Mouse (Mus musculus) liver, embryonic 12.5 days (tissue): Measurements from ENCODE around the gene Gm5447. TPM values are rescaled to one million over a fixed set of nuclear protein-coding genes. Genes with fewer than 3 reads are reported as not detected.

ENCODE experiments used
- ATAC-seq: fragments of 200-750 bp; cut with Nextera tagmentation; 2 replicates; pipeline ENCODE4 v1.8.0; 2017; ENCODE audit warnings: moderate number of reproducible peaks, mild to moderate bottlenecking, moderate library complexity
- H3K27ac ChIP-seq: fragments of 300-500 bp; sonication (generic); 2 replicates; pipeline ENCODE4 v1.5.1; 2016; ENCODE audit warnings: mild to moderate bottlenecking
- H3K27me3 ChIP-seq: fragments of 300-500 bp; sonication (generic); replicated peaks from 2 replicates; pipeline ENCODE4 v1.6.1; 2016; ENCODE audit warnings: mild to moderate bottlenecking, moderate library complexity
- H3K36me3 ChIP-seq: fragments of 300-500 bp; sonication (generic); 2 replicates; pipeline ENCODE4 v1.6.1; 2016; ENCODE audit warnings: mild to moderate bottlenecking, moderate library complexity
- H3K4me1 ChIP-seq: fragments of 300-500 bp; sonication (generic); 2 replicates; pipeline ENCODE4 v1.6.1; 2016
- H3K4me2 ChIP-seq: fragments of 300-500 bp; sonication (generic); 2 replicates; pipeline ENCODE4 v1.6.1; 2016; ENCODE audit warnings: mild to moderate bottlenecking, moderate library complexity
- H3K4me3 ChIP-seq: fragments of 300-500 bp; sonication (generic); 2 replicates; pipeline ENCODE4 v1.5.1; 2016; ENCODE audit warnings: mild to moderate bottlenecking, moderate library complexity
- H3K9ac ChIP-seq: fragments of 300-500 bp; sonication (generic); 2 replicates; pipeline ENCODE4 v1.6.1; 2016; ENCODE audit warnings: mild to moderate bottlenecking, moderate library complexity
- H3K9me3 ChIP-seq: fragments of 300-500 bp; sonication (generic); replicated peaks from 2 replicates; pipeline ENCODE4 v1.6.1; 2016; ENCODE audit warnings: mild to moderate bottlenecking, moderate library complexity
- WGBS: fragments of 180-500 bp; shearing (Covaris S2); methylation state at CpG from one replicate; pipeline ENCODE4 v1.1.7; 2016; ENCODE audit not compliant: insufficient replicate concordance; 5-methylcytosine and 5-hydroxymethylcytosine counted together
- polyA plus RNA-seq: library from polyadenylated mRNA; unstranded; fragments of >200 nt; fragmentation: Nextera tagmentation; extraction: Ambion mirVana; gene quantifications from 2 replicates; pipeline ENCODE4 v1.2.1, GENCODE M21; 2016

Gene Gm5447
- polyA plus RNA-seq, 1 experiment from 2014 or later: not detected

DNA sequence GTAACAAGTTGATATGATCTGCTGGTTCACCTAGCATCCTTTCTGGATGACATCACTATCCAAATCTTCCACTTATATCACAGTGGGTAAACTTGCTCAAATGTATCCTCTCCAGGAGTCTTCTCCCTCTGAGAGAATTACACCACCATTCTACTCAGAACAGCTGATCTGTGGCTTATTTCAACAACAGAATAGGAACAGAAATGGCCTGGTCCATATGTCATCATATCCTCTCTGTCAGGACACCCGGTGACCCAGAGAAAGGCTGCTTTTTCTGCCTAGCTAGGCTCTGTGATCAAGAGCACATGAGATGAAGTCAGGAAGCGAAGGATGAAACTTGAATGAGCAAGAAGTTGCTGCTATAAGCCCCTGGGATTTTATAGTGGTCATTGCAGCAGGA is 13.7 kb downstream of the Gm5447 start:
- Histone ChIP-seq H3K36me3 (no peaks in the 10 kb centered on the region), H3K9ac (no peak overlapping the region), H3K27ac (no peak overlapping the region), H3K4me1 (0 out of 2 replicates have a peak, but pooled peaks cover 6% of the 10 kb centered on the region), H3K9me3 (no peaks in the 10 kb centered on the region), H3K4me2 (no peak overlapping the region), H3K27me3 (peaks cover 67% of the 10 kb centered on the region), H3K4me3 (no peak overlapping the region)
- WGBS: 66% methylated on average over 2 of the region's 2 CpGs
- no peak for ATAC-seq

DNA sequence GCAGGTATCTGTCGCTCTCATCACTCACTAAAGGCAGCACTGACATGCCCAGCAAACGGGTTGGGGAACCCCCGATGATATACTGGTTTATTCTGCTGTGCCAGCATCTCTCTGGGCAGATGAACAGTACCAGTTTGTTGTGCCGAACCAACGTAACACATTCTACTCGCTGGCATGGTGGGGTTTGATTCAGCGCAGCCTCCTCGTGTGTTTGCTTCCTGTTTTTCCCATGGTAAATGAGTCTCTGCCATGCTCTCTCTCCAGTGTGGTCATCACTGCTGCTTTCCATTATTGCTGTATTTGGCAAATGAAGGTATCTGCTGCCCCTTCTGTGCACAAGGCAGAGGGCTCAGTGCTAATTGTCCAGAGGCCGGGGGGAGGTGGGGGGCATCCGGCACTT is 15.7 kb downstream of the Gm5447 start:
- H3K27me3 ChIP-seq: peaks cover 71% of the 10 kb centered on the region
- H3K9me3 ChIP-seq: no peaks in the 10 kb centered on the region
- no peak overlapping the region for H3K9ac ChIP-seq
- WGBS: 67% methylated on average over 10 of the region's 10 CpGs
- H3K36me3 ChIP-seq: no peaks in the 10 kb centered on the region
- 0 out of 2 replicates have a peak, but pooled peaks cover 6% of the 10 kb centered on the region for H3K4me1 ChIP-seq
- no peak overlapping the region for H3K27ac ChIP-seq
- H3K4me2 ChIP-seq: no peak overlapping the region
- H3K4me3 ChIP-seq: no peak overlapping the region
- no peak for ATAC-seq

DNA sequence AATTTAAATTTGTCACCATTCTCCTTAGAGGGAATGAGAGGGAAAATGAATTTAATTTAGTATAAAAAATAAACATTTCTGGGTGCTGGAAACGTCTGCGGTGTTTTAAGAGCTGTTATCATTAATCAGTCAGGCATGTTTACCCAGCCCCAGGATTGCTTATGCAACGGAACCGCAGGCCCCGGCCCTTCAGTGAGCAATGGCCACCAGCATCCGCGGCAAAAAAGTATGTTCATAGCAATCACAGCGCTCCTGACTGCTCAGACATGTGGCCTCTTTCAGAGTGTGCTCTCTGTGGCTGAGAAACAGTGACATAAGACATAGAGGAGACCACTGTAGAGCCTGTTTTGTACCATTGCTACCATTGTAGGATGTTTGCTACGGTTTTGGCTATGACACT is 16.2 kb downstream of the Gm5447 start:
- H3K4me3 ChIP-seq: no peak overlapping the region
- 0 out of 2 replicates have a peak, but pooled peaks cover 6% of the 10 kb centered on the region for H3K4me1 ChIP-seq
- H3K27ac ChIP-seq: no peak overlapping the region
- no peaks in the 10 kb centered on the region for H3K9me3 ChIP-seq
- H3K9ac ChIP-seq: no peak overlapping the region
- WGBS: 67% methylated on average over 9 of the region's 9 CpGs
- ATAC-seq: no peak
- no peak overlapping the region for H3K4me2 ChIP-seq
- H3K27me3 ChIP-seq: peaks cover 69% of the 10 kb centered on the region
- no peaks in the 10 kb centered on the region for H3K36me3 ChIP-seq

DNA sequence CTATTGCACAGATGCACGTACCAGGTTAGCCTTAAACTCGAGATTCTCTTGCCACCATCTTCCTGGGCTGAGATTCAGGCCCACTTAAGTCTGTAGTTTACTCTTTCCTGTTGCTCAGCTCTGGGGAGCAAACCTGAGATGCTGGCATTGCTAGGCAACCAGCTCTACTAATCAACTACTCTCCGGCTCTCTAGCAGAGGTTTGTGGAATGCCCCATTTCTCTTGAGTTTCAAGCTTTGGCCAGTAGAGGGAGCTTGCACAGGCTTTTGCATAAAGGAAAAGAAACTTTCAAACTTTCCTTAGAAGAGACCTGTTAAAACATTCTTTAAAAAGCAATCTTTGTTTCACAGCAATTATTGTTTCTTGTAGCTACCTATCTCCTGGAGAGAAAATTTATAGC is 19.8 kb downstream of the Gm5447 start:
- 25% methylated on average over 3 of the region's 3 CpGs for WGBS
- no peak for ATAC-seq

DNA sequence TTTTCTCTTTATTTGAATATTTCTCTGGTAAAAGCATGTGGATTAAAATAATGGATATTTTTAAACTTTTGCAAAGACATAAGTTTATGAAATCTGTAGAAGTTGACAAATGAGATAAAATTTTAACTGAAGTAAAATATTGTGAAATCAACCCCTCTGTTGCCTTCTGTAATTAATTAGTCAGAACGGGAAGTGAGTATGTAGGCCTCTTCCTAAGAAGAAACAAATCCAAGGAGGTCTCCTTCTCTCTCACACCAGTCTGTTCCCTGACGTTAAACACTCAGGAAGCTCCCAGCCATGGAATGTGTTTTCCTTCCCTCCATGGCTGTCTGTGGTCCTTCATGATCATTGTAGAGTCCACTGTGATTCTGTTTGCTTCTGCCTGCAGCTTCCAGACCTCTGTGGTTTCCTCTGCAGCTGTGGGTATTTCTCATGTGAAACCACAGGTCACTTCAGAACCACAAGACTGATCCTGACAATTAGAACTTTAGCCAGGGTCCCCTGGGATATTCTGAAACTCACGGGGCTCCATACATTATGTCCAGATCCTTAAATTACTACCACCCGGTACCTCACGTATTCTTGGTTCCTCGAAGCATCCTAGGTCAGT is 20.4 kb downstream of the Gm5447 start:
- no peak overlapping the region for H3K4me2 ChIP-seq
- H3K9me3 ChIP-seq: no peaks in the 10 kb centered on the region
- ATAC-seq: no peak
- no peak overlapping the region for H3K9ac ChIP-seq
- H3K4me3 ChIP-seq: no peak overlapping the region
- 37% methylated on average over 6 of the region's 6 CpGs for WGBS
- H3K27me3 ChIP-seq: peaks cover 38% of the 10 kb centered on the region
- H3K36me3 ChIP-seq: no peaks in the 10 kb centered on the region
- H3K27ac ChIP-seq: no peak overlapping the region
- no peaks in the 10 kb centered on the region for H3K4me1 ChIP-seq

More for the DNA sequence above, 19.8 kb downstream of the Gm5447 start:
- H3K9me3 ChIP-seq: no peaks in the 10 kb centered on the region
- no peaks in the 10 kb centered on the region for H3K4me1 ChIP-seq
- no peak overlapping the region for H3K4me2 ChIP-seq
- no peak overlapping the region for H3K9ac ChIP-seq
- H3K36me3 ChIP-seq: no peaks in the 10 kb centered on the region
- H3K4me3 ChIP-seq: no peak overlapping the region
- H3K27ac ChIP-seq: no peak overlapping the region
- H3K27me3 ChIP-seq: peaks cover 39% of the 10 kb centered on the region

DNA sequence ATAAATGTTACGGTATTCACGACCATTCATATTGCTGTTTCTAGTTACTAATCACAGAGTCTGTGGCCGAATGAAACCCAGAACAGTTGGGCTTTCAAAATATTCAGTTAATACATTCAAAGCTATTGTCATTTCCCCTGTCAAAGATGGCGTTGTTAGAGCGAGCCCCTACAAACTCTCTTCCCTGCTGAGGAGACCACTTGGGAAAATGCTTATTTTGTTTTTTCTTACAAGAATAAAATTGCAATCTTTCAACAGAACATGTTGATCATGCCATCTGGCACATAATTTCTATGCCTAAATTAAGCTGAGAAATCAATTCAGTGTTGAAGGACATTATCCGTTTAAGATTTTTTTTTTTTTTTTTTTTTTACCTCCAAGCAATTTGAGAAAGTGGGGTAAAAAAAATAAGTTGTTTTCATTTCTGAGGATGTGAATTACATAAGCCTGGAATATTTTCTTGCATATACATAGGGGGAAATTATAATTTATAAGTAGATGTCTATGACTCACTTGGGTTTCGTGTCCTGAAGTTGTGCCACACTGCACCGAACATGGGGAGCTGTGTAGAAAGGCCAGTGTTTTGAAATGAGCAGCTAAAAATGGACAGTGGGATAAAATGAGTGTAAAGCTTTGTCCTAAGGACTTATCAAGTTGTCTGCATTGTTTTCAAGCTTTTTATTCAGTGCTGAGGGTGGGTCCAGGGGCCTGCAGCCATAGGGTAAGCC is 23.7 kb downstream of the Gm5447 start:
- Histone ChIP-seq H3K4me1 (no peaks in the 10 kb centered on the region), H3K9me3 (no peaks in the 10 kb centered on the region), H3K4me3 (no peak overlapping the region), H3K27ac (no peak overlapping the region), H3K4me2 (no peak overlapping the region), H3K27me3 (peaks cover 10% of the 10 kb centered on the region; the same call in 1 of the 2 replicates), H3K36me3 (no peaks in the 10 kb centered on the region), H3K9ac (no peak overlapping the region)
- ATAC-seq: no peak
- WGBS: 74% methylated on average over 8 of the region's 8 CpGs

DNA sequence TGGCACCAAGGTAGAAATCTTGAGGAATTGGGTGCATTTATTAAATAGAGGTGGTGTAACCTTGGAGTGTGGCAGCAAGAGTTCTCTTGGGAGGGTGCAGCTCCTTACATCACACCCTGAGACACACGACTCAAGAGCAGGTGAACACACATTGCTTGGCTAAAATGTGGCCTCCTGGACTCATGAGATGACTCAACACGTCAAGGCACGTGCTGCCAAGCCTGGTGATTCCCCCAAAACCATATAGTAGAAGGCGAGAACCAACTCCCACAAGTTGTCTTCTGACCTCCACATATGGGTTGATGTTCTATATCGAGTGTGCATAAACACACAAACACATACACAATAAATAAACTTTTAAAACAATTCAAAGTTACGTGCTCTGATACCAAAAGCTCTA is 25.8 kb downstream of the Gm5447 start:
- Histone ChIP-seq H3K4me3 (no peak overlapping the region), H3K9ac (no peak overlapping the region), H3K4me2 (no peak overlapping the region), H3K4me1 (no peaks in the 10 kb centered on the region), H3K27me3 (peaks cover 6% of the 10 kb centered on the region; the same call in 1 of the 2 replicates), H3K27ac (no peak overlapping the region), H3K9me3 (no peaks in the 10 kb centered on the region), H3K36me3 (no peaks in the 10 kb centered on the region)
- ATAC-seq: no peak
- WGBS: 61% methylated on average over 6 of the region's 6 CpGs

DNA sequence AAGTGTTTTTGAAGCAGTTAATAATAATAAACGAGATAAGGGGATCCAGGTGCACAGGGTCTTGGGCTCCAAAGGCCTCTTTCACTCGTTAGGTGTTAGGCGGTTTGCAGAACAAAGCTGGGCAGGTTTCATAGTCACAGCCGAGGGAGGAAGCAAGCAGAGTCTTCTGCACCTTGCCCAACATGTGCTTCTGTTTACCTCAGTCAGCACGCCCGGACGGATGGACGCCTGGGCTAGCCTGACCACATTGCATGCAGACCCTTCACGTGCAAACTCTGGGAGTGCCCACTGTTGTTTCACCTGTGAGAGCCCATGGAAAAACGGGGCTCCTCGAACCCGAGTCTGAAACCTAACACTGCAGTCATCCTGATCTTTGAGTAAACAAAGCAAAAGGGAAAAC is 30.5 kb downstream of the Gm5447 start:
- H3K27me3 ChIP-seq: peaks cover 3% of the 10 kb centered on the region; the same call in 1 of the 2 replicates
- H3K4me3 ChIP-seq: no peak overlapping the region
- no peak for ATAC-seq
- no peak overlapping the region for H3K9ac ChIP-seq
- no peak overlapping the region for H3K27ac ChIP-seq
- WGBS: 33% methylated on average over 12 of the region's 12 CpGs
- no peaks in the 10 kb centered on the region for H3K36me3 ChIP-seq
- H3K4me2 ChIP-seq: 0 out of 2 replicates have a peak overlapping the region, but pooled peaks have one; percentile 1
- no peaks in the 10 kb centered on the region for H3K4me1 ChIP-seq
- no peaks in the 10 kb centered on the region for H3K9me3 ChIP-seq

DNA sequence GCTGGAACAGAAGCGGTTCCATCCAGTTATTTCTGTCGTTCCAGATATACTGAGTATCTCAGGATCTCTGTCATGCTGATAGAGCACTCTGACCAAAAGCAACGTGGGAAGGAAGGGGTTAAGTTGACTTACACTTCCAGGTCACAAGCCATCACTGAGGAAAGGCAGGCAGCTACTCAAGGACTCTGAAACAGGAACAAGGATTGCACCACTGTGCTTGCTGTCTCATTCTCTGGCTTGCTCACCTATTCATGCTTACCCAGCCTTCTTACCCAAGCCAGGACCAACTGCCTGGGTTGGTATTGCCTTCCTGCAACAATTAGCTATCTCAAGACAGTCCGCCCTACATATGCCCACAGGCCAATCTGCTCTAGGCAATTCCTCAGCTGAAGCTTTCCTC is 31.0 kb downstream of the Gm5447 start:
- H3K9me3 ChIP-seq: no peaks in the 10 kb centered on the region
- 51% methylated on average over 4 of the region's 4 CpGs for WGBS
- H3K4me1 ChIP-seq: no peaks in the 10 kb centered on the region
- H3K4me2 ChIP-seq: no peak overlapping the region
- H3K27ac ChIP-seq: no peak overlapping the region
- H3K4me3 ChIP-seq: no peak overlapping the region
- peaks cover 3% of the 10 kb centered on the region; the same call in 1 of the 2 replicates for H3K27me3 ChIP-seq
- no peak for ATAC-seq
- H3K9ac ChIP-seq: no peak overlapping the region
- no peaks in the 10 kb centered on the region for H3K36me3 ChIP-seq

DNA sequence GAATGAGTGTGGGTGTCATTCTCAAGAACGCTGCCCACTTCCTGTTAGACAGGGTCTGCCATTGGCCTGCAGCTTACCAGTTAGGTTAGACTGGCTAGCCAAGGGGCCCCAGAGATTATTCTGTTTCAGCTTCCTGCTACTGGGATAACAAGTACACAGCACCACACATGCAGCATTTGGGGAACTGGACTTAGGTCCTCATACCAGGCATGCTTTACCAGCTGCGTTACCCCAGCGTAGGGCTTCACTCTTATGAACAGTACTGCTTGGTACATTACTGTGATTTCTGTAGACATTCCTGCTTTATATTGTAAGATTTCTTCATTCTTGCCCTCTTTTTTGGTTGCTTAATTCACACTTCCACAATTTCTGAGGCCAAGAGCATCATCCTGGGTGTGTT is 43.5 kb downstream of the Gm5447 start:
- H3K27ac ChIP-seq: no peak overlapping the region
- no peak overlapping the region for H3K9ac ChIP-seq
- no peak overlapping the region for H3K4me3 ChIP-seq
- H3K27me3 ChIP-seq: no peaks in the 10 kb centered on the region
- WGBS: 61% methylated on average over 3 of the region's 3 CpGs
- no peaks in the 10 kb centered on the region for H3K9me3 ChIP-seq
- no peak overlapping the region for H3K4me2 ChIP-seq
- no peak for ATAC-seq
- H3K36me3 ChIP-seq: no peaks in the 10 kb centered on the region
- H3K4me1 ChIP-seq: no peaks in the 10 kb centered on the region

DNA sequence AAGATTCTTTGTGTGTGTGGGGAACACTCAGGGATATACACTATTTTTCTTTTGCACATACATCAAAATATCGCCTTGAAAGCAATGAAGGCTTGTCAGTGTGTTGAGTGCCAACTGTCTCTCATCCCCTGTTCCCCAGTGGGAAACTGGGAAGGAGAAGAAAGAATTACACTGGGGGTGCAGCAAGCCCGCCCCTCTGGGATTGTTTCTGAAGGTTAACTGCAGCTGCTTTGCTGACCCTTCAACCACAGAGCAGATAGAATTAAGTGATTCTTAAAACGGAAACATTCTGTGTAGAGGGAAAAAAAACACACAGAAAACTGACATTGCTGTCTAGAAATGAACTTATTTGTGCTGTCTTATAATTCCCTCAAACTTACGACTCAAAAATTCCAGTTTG is 47.5 kb downstream of the Gm5447 start:
- Histone ChIP-seq H3K27ac (no peak overlapping the region), H3K27me3 (no peaks in the 10 kb centered on the region; the same call in 1 of the 2 replicates), H3K4me1 (no peaks in the 10 kb centered on the region), H3K4me3 (no peak overlapping the region), H3K4me2 (no peak overlapping the region), H3K36me3 (no peaks in the 10 kb centered on the region), H3K9ac (no peak overlapping the region), H3K9me3 (no peaks in the 10 kb centered on the region)
- 59% methylated on average over 4 of the region's 4 CpGs for WGBS
- ATAC-seq: no peak

DNA sequence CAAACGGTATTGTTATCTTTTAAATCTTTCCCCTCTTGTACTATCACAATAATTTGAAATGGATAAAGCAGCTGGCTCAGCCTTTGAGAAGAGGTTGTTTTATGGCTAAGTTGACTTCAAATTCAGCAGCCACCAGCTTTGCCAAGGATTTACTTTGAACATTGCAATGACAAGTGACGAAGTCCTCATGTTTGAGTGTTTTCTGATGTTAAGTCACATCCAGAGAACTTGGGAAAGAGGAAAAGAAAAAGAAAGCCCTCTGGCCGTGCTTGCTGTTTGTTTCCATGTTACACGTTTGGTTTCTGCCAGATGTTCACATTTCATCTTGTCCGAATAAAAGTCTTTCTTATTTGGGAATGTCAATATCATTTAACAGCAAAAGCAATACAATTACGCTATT is 47.9 kb downstream of the Gm5447 start:
- H3K9ac ChIP-seq: no peak overlapping the region
- no peaks in the 10 kb centered on the region; the same call in 1 of the 2 replicates for H3K27me3 ChIP-seq
- no peak overlapping the region for H3K27ac ChIP-seq
- no peaks in the 10 kb centered on the region for H3K36me3 ChIP-seq
- no peaks in the 10 kb centered on the region for H3K9me3 ChIP-seq
- ATAC-seq: no peak
- H3K4me2 ChIP-seq: no peak overlapping the region
- no peak overlapping the region for H3K4me3 ChIP-seq
- no peaks in the 10 kb centered on the region for H3K4me1 ChIP-seq
- WGBS: 67% methylated on average over 6 of the region's 6 CpGs
